Mouse (Mus musculus): Measurements from ENCODE around the gene Galnt3.
A peak's percentile ranks its signal among the peaks of the same experiment; 100 is the strongest.

Galnt3 gene

DNA sequence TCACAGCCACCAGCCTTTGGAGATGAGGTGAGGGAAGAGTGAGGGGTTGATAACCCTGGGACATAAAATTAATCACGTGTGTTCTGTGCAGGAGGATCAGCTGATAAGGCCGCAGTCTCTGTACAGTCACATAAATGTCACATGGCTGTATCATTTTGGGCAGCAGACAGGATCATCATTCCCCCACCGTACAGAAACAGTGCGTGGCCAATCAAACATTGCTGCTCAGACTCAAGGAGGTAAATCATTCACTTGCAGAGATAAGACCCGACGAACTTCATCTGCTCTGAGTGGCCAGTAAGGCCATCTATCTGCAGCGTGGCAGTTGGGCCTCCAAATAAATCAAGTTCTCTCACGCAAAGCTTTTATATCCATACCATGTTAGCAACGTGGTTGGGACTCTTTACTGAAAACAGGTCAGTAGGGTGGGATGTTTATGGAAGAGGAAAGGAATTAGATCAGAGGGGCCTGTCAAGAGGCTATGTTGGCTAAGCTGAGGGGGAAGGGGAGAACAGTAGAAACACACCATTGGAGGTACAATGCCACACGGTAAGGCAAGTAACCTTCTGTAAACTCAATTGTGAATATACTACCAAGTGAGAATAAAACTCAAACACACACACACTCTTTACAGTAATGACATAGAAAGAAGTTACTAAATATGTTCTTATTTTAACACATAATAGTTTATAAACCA is 20.9 kb downstream of the Galnt3 start:
- no peak for DNase-seq

- DNase-seq = no peak
These were observed 23.0 kb downstream of the Galnt3 start for GRCm38 (mm10) chr2:66101686-66102304.

DNA sequence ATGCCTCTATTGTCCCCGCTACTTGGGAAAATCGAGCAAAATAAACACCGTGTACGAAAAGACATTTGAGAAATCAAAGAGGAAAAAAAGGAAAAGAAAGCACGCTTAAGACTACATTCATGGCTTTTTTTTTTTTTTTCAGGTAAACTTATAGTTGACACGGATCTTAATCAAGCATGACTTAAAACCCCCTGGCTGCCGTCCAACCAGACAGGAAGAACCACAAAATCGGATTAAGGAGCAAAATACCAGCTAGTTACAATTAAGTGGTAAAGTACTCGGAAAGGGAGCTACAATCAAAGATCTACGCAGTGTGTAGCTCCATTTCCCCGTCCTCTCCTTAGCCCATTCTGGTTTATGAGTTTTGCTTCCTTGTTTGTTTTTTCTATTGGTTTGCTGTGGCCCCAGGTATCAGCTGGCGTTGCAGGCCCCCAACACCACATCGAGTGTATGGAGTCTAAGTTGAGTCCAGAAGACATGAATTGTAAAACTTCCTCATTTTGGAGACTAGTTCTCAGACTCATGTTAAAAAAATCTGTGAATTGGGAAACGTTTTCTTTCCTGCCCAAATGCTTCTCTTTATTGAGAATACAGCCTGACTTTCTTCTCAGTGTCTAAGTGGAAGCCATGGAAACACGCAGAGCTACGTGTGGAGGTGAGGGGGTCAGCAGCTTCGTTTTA is 24.0 kb downstream of the Galnt3 start:
- DNase-seq = peak; percentile 39

DNA sequence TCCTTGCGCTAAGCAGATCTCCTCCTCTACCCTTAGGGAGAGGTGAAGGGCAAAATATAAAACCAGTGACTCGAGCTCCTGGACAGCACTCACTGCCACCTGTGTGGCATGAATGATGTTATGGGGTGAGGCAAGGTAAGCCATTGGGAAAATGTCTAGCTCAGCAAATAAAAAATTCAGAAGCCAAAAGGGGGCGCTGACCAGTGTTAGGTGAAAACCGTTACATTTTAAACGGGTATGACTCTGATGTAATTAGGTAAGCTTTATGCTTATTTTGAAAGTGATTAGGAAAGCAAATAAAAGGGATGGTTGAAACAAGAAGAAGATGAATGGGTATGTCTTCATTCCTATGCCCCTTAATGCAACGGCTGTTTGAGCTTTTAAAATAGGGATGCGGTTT is 24.6 kb downstream of the Galnt3 start:
- DNase-seq = no peak

- DNase-seq = no peak
These were observed 30.1 kb downstream of the Galnt3 start for GRCm38 (mm10) chr2:66094622-66095181.

DNA sequence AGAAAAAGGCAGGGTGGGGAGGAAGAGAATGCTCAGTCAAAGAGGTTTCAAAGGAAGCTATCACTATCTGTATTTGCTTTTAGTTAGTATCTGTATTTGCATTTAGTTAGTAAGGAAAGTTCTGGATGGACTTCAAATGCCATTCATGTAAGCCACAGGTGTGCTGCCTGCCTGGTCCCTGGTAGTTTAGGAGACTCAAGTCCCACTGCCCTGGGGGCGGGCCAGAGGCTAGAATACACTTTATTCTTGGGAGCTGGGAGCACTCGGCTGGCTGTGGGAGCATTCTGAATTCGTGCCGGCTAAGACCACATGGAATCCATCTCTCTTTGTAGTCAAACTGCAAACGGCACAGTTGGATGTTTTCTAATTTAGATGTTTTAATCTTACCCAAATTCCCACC is 33.5 kb downstream of the Galnt3 start:
- DNase-seq = no peak

DNA sequence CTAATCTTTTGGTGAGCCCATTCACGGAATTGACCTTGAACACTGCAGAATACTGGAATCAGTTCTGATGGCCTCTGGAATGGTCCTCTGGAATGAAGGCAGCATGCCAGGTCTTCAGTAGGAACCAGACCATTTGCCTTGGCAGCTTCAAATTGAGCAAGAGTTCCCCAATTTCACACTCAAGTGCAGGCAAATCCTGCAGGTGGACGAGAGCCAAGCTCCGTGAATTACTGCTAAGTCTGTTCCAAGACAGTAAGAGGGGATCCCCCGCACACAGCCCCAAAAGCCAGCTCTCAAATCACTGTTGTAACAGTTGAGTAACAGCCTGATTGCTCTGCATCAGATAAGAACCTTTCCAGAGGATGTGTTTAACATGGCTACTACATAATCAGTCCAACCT is 42.9 kb downstream of the Galnt3 start:
- DNase-seq = no peak

GRCm38 (mm10) chr2:66080731-66081130 is 44.1 kb downstream of the Galnt3 start:
- no peak for DNase-seq

DNA sequence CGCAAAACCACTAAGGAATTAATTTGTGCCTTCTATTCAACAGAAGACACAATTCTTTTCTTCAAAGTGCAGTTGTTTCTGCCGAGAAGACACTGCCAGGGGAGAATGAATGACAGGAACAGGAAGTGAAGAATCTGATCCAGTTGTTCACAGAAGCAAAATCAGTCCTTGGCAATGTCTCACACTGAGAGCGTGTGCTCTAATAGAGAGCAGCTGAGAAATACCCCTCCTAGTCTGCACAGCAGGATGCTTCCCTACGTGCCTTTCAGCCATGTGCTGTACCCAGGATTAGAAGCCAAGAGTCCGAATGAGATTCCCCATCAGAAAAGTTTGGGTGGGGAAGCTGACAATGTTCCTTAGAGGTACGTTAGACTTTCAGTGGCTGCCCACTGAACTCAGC is 55.3 kb downstream of the Galnt3 start:
- no peak for DNase-seq

- DNase-seq = no peak
These were observed 61.5 kb downstream of the Galnt3 start for GRCm38 (mm10) chr2:66063291-66063690.

- DNase-seq = no peak
These were observed 80.2 kb downstream of the Galnt3 start for GRCm38 (mm10) chr2:66044405-66045089.

DNA sequence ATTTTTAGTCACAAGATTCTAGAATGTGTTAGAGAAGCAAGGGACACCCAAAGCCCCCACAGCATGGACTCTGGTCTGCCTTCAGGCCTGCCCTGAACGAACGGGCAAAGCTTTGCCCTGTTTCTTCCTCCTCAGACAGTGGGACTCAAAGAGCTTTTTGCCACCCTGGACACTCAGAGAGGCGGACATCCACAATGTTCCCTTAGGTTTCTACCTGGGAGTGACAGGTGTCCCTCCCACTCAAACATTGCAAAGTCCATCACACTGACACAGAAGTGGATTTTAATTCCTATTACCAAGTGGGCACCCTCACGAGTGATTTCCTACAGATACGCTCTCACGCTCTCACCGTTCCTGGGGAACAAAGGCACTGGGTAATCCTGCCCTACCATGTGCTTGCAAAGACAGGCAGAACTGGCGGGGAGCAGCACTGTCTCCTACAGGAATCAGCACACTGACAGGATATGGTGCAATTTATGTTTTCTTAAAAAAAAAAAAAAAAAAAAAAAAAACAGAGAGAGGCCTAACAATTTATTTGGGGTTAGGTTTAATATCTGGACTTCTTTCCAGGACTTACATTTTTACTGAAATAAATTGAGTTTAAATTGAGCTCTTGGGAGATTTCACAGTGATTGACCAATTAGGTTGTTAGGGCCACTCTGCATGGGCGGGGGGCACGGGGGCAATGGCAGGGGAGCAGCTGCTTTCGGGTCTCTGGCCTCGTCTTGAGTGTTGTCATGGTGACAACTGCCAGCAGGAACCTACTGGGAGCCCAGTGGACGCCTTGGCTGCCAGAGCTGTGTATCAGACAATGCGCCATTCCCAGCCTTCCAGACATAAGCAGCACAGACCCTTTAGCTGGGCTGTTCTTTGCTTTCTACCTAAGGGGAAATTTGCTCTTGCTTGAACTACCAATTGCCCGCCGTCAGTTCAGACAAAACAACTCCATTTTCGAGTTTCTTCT is 81.1 kb downstream of the Galnt3 start:
- DNase-seq = no peak

DNA sequence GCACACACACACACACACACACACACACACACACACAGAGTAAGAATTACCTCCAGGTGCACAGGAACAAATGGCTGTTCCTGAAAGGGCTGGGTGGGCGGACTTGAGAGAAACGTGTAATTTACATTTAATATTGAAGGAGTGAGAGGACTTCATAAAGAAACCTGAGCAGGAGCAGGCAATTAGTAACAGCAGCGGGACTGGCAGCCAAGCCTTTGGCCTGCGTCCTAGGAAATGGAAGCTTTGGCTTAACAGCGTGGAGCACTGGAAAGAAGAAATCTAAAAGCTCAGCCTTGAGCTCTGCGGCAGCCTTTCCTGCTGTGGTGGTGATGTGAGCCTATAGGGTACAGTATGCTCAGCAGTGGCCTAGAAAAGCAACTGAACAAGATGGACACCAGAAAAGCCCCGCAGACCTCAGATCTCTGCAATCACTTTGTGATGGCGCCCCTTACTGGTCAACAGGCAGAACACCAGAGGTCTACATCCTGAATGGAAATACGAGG is 82.8 kb downstream of the Galnt3 start:
- DNase-seq = peak; percentile 47

- DNase-seq = no peak
These were observed 83.4 kb downstream of the Galnt3 start for GRCm38 (mm10) chr2:66041203-66041916.

DNA sequence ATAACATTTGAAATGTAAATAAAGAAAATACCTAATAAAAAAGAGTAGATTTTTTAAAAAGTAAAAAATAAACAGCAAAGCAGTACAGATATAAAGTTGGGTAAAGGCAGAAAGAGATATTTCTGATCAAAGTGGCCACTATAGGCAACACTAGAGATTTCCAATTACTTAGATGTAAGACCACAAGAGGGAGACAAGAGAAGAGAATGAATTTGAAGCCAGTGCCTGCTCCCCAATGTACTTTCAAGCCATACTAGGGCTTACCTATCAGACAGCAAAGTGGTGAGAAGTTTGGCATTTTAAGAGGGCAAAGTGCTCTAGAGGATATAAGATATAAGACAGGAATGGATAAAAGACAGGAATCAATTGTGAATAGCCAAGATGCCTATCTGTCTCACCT is 84.2 kb downstream of the Galnt3 start:
- DNase-seq = no peak

DNA sequence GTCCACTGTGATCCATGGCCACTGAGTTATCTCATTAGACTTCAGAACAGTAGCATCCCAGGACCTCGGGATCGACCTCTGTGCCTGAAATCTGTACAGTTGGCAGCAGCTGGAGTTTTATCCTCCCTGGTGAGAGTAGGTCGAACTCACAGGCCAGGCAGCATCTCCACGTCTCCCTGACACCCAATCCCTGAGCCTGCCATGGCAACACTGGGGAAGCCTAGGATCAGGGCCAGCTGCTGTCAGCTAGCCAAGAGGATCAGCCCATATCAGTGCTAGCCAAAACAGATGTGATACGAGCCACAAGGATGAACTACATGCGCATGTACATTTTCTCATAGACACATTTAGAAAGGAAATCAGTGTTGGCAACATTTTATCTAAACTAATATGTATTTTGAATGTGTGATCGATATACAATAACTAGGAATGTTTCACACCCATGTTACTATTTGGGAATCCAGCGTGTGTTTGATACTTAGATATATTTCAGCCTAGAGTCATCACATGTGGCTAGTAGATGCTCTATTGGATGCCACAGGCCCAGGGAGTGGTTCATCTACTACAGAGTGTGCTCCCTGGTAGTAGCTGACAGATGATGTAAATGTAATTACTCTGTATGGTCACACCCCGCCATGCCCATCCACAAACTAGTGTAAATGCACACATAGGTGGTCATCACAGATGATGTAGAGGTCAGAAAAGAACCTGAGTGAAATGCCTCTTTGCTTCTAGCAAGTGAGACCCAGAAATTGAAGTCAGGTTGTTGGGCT is 89.7 kb downstream of the Galnt3 start:
- no peak for DNase-seq

All from kidney, postnatal 10 days (tissue).